Mouse (Mus musculus) brain, embryonic 14.5 days (tissue): ENCODE measurements at regions not wholly inside any gene's neighbourhood (a gene's known extent, or its start where the extent isn't known, plus 50 kb on each side); places are given as distances from the start of the nearest gene placed in this dataset.

Experiments used
- DNase-seq: peaks from one replicate; pipeline ENCODE4 v3.0.0-alpha.2; 2011; ENCODE audit warnings: low read depth
- CTCF ChIP-seq: fragments of 200-500 bp; IDR thresholded peaks from 2 replicates; pipeline ENCODE4 v1.5.1; 2012; ENCODE audit warnings: inconsistent platforms, mild to moderate bottlenecking, moderate library complexity, borderline replicate concordance; ENCODE audit not compliant: insufficient read depth, insufficient read length; ENCODE audit errors: extremely low read depth
- POLR2A ChIP-seq: fragments of 200-500 bp; IDR thresholded peaks from 2 replicates; pipeline ENCODE4 v1.6.1; 2012; ENCODE audit warnings: mild to moderate bottlenecking, inconsistent platforms, borderline replicate concordance; ENCODE audit not compliant: poor library complexity, insufficient read depth, insufficient read length, severe bottlenecking; ENCODE audit errors: extremely low read depth

- no peak for DNase-seq
- TF ChIP-seq POLR2A = no peak
- TF ChIP-seq CTCF = no peak
These were observed 58.1 kb upstream of the Clstn2 start for GRCm38 (mm10) chr9:98091105-98091504.

GRCm38 (mm10) chr9:98095064-98095790 is 62.2 kb upstream of the Clstn2 start:
- DNase-seq = peak; percentile 63
- TF ChIP-seq POLR2A (no peak), CTCF (no peak)

GRCm38 (mm10) chr9:98123390-98123789 is 90.4 kb upstream of the Clstn2 start:
- no peak for DNase-seq
- TF ChIP-seq POLR2A (no peak), CTCF (no peak)

- DNase-seq = no peak
- TF ChIP-seq POLR2A = no peak
- TF ChIP-seq CTCF = no peak
These were observed 96.6 kb upstream of the Clstn2 start for GRCm38 (mm10) chr9:98129596-98129995.

GRCm38 (mm10) chr9:98130849-98131248 is 97.9 kb upstream of the Clstn2 start:
- DNase-seq = peak; percentile 80
- TF ChIP-seq POLR2A (no peak), CTCF (no peak)

GRCm38 (mm10) chr9:98140546-98140945 is 107.6 kb upstream of the Clstn2 start:
- DNase-seq = no peak
- no peak for TF ChIP-seq CTCF

GRCm38 (mm10) chr9:98142121-98142520 is 109.1 kb upstream of the Clstn2 start:
- no peak for TF ChIP-seq POLR2A
- TF ChIP-seq CTCF = no peak
- no peak for DNase-seq

- DNase-seq = no peak
- TF ChIP-seq CTCF (no peak), POLR2A (no peak)
These were observed 113.9 kb upstream of the Clstn2 start for GRCm38 (mm10) chr9:98146901-98147300.

- DNase-seq = peak; percentile 23
- no peak for TF ChIP-seq POLR2A
- no peak for TF ChIP-seq CTCF
These were observed 125.4 kb upstream of the Clstn2 start for GRCm38 (mm10) chr9:98158421-98158820.

GRCm38 (mm10) chr9:98164489-98164888 is 122.7 kb upstream of the Nmnat3 start:
- no peak for DNase-seq
- no peak for TF ChIP-seq POLR2A
- TF ChIP-seq CTCF = no peak

- peak; percentile 57 for DNase-seq
These were observed 113.2 kb upstream of the Nmnat3 start for GRCm38 (mm10) chr9:98174056-98174455.

GRCm38 (mm10) chr9:98176701-98177380 is 110.4 kb upstream of the Nmnat3 start:
- peak; percentile 69 for DNase-seq

More at GRCm38 (mm10) chr9:98174056-98174455, 113.2 kb upstream of the Nmnat3 start:
- no peak for TF ChIP-seq POLR2A
- TF ChIP-seq CTCF = no peak

GRCm38 (mm10) chr9:98180766-98181165 is 106.5 kb upstream of the Nmnat3 start:
- DNase-seq = no peak
- TF ChIP-seq POLR2A = no peak
- TF ChIP-seq CTCF = no peak

More at GRCm38 (mm10) chr9:98176701-98177380, 110.4 kb upstream of the Nmnat3 start:
- TF ChIP-seq CTCF = no peak
- no peak for TF ChIP-seq POLR2A

GRCm38 (mm10) chr9:98186757-98187300 is 100.4 kb upstream of the Nmnat3 start:
- DNase-seq = peak; percentile 51
- no peak for TF ChIP-seq POLR2A
- TF ChIP-seq CTCF = no peak

GRCm38 (mm10) chr9:98194356-98194755 is 92.9 kb upstream of the Nmnat3 start:
- peak; percentile 19 for DNase-seq
- TF ChIP-seq POLR2A (no peak), CTCF (no peak)
